23 mouse cellular contexts compared by ENCODE assay signal in the genomic region with DNA sequence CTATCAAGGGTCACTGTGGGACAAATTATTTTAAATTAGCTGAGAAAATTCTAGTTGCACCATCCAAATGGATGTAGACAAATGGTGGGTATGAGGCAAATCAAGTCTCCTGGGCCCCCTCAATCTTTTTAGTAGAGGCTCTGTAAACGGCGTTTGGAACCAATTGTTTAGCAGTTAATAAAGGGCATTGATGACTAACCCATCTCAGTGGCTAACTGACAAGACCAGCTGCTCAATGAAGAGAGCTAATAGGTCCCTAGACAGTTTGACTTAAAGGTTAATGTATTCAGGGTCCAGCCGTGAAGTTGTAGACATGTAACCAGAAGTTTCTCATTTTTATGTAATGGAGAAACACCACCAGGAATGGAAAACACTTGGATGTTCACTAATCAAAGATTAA.
DNase-seq lines count a peak whose midpoint lies in the region; ATAC-seq lines count a peak whose summit lies in the region.
"Had no signal": no experiment of that assay in that cellular context is flagged by ENCODE, and none has a peak within 500 bp of the region (broad histone marks: within the 10 kb centered on the region; RNA-seq: fewer than 3 reads in every experiment).

No protein-coding gene starts in this region.

- 76% methylated on average over 3 of the region's 3 CpGs for whole genome bisulfite sequencing in midbrain, embryonic 11.5 days
- 58% methylated on average over 3 of the region's 3 CpGs for WGBS in midbrain, embryonic 13.5 days
- WGBS in neural tube, embryonic 12.5 days, result 50% methylated on average over 3 of the region's 3 CpGs

- 0 out of 2 replicates have a peak, but pooled peaks have one; percentile 38 for ATAC-seq in midbrain, embryonic 11.5 days (ENCODE audit: low FRiP score)
- ATAC-seq in midbrain, embryonic 13.5 days, result no peak
- ATAC-seq in neural tube, embryonic 12.5 days (ENCODE audit: low FRiP score, low read depth), result peak; percentile 66
- ATAC-seq in erythroid progenitor cell, adult 5-6 weeks (replicated peaks; ENCODE audit: low FRiP score, poor library complexity, severe bottlenecking), result no peak
- ATAC-seq: activated CD4-positive, CD25-positive, alpha-beta regulatory T cell, adult 4 months; forebrain, embryonic 15.5 days; hindbrain, postnatal 0 days; Patski had no signal

- DNase-seq in embryo, embryonic 11 days, result peak; percentile 1
- DNase-seq in embryo, embryonic 9.5 days (ENCODE audit: extremely low spot score), result no peak
- DNase-seq in midbrain, embryonic 11.5 days (ENCODE audit: low spot score, missing footprints), result no peak
- DNase-seq in neural tube, embryonic 10.5 days (ENCODE audit: extremely low spot score, low spot score), result no peak
- no peak for DNase-seq in spleen, postnatal 14 days (ENCODE audit: low spot score in 2 of 2)
- DNase-seq: adrenal gland, postnatal 25 days; cerebellum, adult 2 months; cerebellum, postnatal 10 days; gastrocnemius, postnatal 36 days; heart, adult 18-20 months; heart, postnatal 14 days had no signal

- no peak overlapping the region for H3K27ac ChIP-seq in midbrain, embryonic 11.5 days (ENCODE audit: low read depth, low read length)
- H3K27ac ChIP-seq in midbrain, embryonic 13.5 days, result no peak overlapping the region
- no peak overlapping the region for H3K27ac ChIP-seq in neural tube, embryonic 12.5 days
- H3K27ac ChIP-seq: embryonic facial prominence, embryonic 15.5 days; forebrain, embryonic 15.5 days; heart, embryonic 15.5 days; hindbrain, postnatal 0 days had no signal

- no peaks in the 10 kb centered on the region for H3K9me3 ChIP-seq in midbrain, embryonic 11.5 days (ENCODE audit: control insufficient read depth, low read length)
- H3K9me3 ChIP-seq in midbrain, embryonic 13.5 days, result no peaks in the 10 kb centered on the region
- H3K9me3 ChIP-seq in neural tube, embryonic 12.5 days, result no peaks in the 10 kb centered on the region
- H3K9me3 ChIP-seq: forebrain, embryonic 15.5 days; heart, embryonic 15.5 days had no signal

- no peaks in the 10 kb centered on the region for H3K27me3 ChIP-seq in midbrain, embryonic 11.5 days (ENCODE audit: control insufficient read depth, insufficient read depth, low read length)
- H3K27me3 ChIP-seq in midbrain, embryonic 13.5 days, result no peaks in the 10 kb centered on the region
- H3K27me3 ChIP-seq in neural tube, embryonic 12.5 days (replicated peaks), result no peaks in the 10 kb centered on the region
- H3K27me3 ChIP-seq: CH12.LX; embryonic facial prominence, embryonic 15.5 days; forebrain, embryonic 15.5 days; heart, embryonic 15.5 days had no signal

- H3K4me1 ChIP-seq in midbrain, embryonic 11.5 days (ENCODE audit: control insufficient read depth, insufficient read depth, low read length), result no peaks in the 10 kb centered on the region
- no peaks in the 10 kb centered on the region for H3K4me1 ChIP-seq in midbrain, embryonic 13.5 days (replicated peaks)
- no peaks in the 10 kb centered on the region for H3K4me1 ChIP-seq in neural tube, embryonic 12.5 days
- H3K4me1 ChIP-seq: embryonic facial prominence, embryonic 15.5 days; forebrain, embryonic 15.5 days; heart, embryonic 15.5 days had no signal

- H3K4me3 ChIP-seq in midbrain, embryonic 11.5 days (ENCODE audit: low read depth, low read length), result no peak overlapping the region
- no peak overlapping the region for H3K4me3 ChIP-seq in midbrain, embryonic 13.5 days (replicated peaks)
- H3K4me3 ChIP-seq in neural tube, embryonic 12.5 days, result no peak overlapping the region
- H3K4me3 ChIP-seq: embryonic facial prominence, embryonic 15.5 days; erythroblast, embryonic 14.5 days; forebrain, embryonic 15.5 days; heart, embryonic 15.5 days had no signal

- H3K9ac ChIP-seq in midbrain, embryonic 11.5 days (ENCODE audit: low read length), result no peak overlapping the region
- no peak overlapping the region for H3K9ac ChIP-seq in midbrain, embryonic 13.5 days (replicated peaks)
- no peak overlapping the region for H3K9ac ChIP-seq in neural tube, embryonic 12.5 days
- H3K9ac ChIP-seq: embryonic facial prominence, embryonic 15.5 days; forebrain, embryonic 15.5 days; heart, embryonic 15.5 days had no signal

- no peak overlapping the region for H3K4me2 ChIP-seq in midbrain, embryonic 11.5 days
- H3K4me2 ChIP-seq in midbrain, embryonic 13.5 days (replicated peaks), result no peak overlapping the region
- no peak overlapping the region for H3K4me2 ChIP-seq in neural tube, embryonic 12.5 days (replicated peaks)
- H3K4me2 ChIP-seq: embryonic facial prominence, embryonic 15.5 days; forebrain, embryonic 15.5 days; heart, embryonic 11.5 days; heart, embryonic 15.5 days had no signal

- no peaks in the 10 kb centered on the region for H3K36me3 ChIP-seq in midbrain, embryonic 11.5 days (ENCODE audit: control insufficient read depth, insufficient read depth, low read length)
- no peaks in the 10 kb centered on the region for H3K36me3 ChIP-seq in midbrain, embryonic 13.5 days
- no peaks in the 10 kb centered on the region for H3K36me3 ChIP-seq in neural tube, embryonic 12.5 days
- H3K36me3 ChIP-seq: embryonic facial prominence, embryonic 15.5 days; forebrain, embryonic 15.5 days; heart, embryonic 15.5 days had no signal

Comparison
In these comparisons a context has a peak if more than half of its experiments do, and no peak if none do; other contexts are left out.
1. ATAC-seq: peak in midbrain, embryonic 11.5 days (single experiment) and neural tube, embryonic 12.5 days (single experiment); none in midbrain, embryonic 13.5 days (single experiment) and erythroid progenitor cell, adult 5-6 weeks (single experiment).